Mouse (Mus musculus) MEL (cell line): ENCODE results near the gene Pip5k1b.

Source experiments
- BHLHE40 ChIP-seq: IDR thresholded peaks from 2 replicates; pipeline ENCODE4 v1.6.1; 2012; ENCODE audit warnings: low read depth, mild to moderate bottlenecking, inconsistent platforms, low read length, improper control_type of control experiment, borderline replicate concordance
- CTCF ChIP-seq, 3 experiments: IDR thresholded peaks in 2 of 3; conservative IDR thresholded peaks in 1 of 3; 2 replicates each; pipeline ENCODE4 v1.5.1; 2011 to 2012; ENCODE audit warnings: low read length in 3 of 3, low read depth in 2 of 3, mild to moderate bottlenecking in 2 of 3, improper control_type of control experiment in 1 of 3, inconsistent platforms in 1 of 3, mixed read lengths in 1 of 3, moderate library complexity in 1 of 3; ENCODE audit not compliant: control insufficient read depth in 1 of 3, insufficient read depth in 1 of 3, poor library complexity in 1 of 3, severe bottlenecking in 1 of 3
- E2F4 ChIP-seq: IDR thresholded peaks from 2 replicates; pipeline ENCODE4 v1.6.1; 2011; ENCODE audit warnings: low read depth, low read length, improper control_type of control experiment, borderline replicate concordance
- EP300 ChIP-seq, 2 experiments: IDR thresholded peaks; 2 replicates each; pipeline ENCODE4 v1.6.1; 2011; ENCODE audit warnings: improper control_type of control experiment in 2 of 2, low read length in 2 of 2, low read depth in 1 of 2, mild to moderate bottlenecking in 1 of 2
- ETS1 ChIP-seq: IDR thresholded peaks from 2 replicates; pipeline ENCODE4 v1.6.1; 2012; ENCODE audit warnings: low read depth, mild to moderate bottlenecking, inconsistent platforms, low read length, improper control_type of control experiment, moderate library complexity
- HCFC1 ChIP-seq: IDR thresholded peaks from 2 replicates; pipeline ENCODE4 v1.6.1; 2012; ENCODE audit warnings: low read depth, mild to moderate bottlenecking, inconsistent platforms, low read length, improper control_type of control experiment, moderate library complexity
- KAT2A ChIP-seq: conservative IDR thresholded peaks from 2 replicates; pipeline ENCODE4 v1.6.1; 2012; ENCODE audit warnings: low read depth, low read length, improper control_type of control experiment, inconsistent platforms
- MAFK ChIP-seq: IDR thresholded peaks from 2 replicates; pipeline ENCODE4 v1.6.1; 2011; ENCODE audit warnings: low read depth, mild to moderate bottlenecking, low read length, improper control_type of control experiment, borderline replicate concordance
- MAX ChIP-seq: IDR thresholded peaks from 2 replicates; pipeline ENCODE4 v1.6.1; 2011; ENCODE audit warnings: low read length, improper control_type of control experiment
- MAZ ChIP-seq: IDR thresholded peaks from 2 replicates; pipeline ENCODE4 v1.6.1; 2012; ENCODE audit warnings: low read depth, mild to moderate bottlenecking, inconsistent platforms, low read length, improper control_type of control experiment
- POLR2A ChIP-seq, 2 experiments: IDR thresholded peaks; 2 replicates each; pipeline ENCODE4 v1.6.1; 2011 to 2012; ENCODE audit warnings: low read length in 2 of 2, mild to moderate bottlenecking in 2 of 2, control low read depth in 1 of 2, improper control_type of control experiment in 1 of 2, low read depth in 1 of 2, moderate library complexity in 1 of 2; ENCODE audit not compliant: control insufficient read depth in 1 of 2, insufficient read depth in 1 of 2, poor library complexity in 1 of 2
- USF2 ChIP-seq, 2 experiments: IDR thresholded peaks; 2 replicates each; pipeline ENCODE4 v1.6.1; 2011 to 2012; ENCODE audit warnings: improper control_type of control experiment in 2 of 2, low read length in 2 of 2, borderline replicate concordance in 1 of 2, inconsistent platforms in 1 of 2, low read depth in 1 of 2, mild to moderate bottlenecking in 1 of 2; ENCODE audit not compliant: insufficient read depth in 1 of 2
- ZKSCAN1 ChIP-seq: IDR thresholded peaks from 2 replicates; pipeline ENCODE4 v1.6.1; 2012; ENCODE audit warnings: low read depth, mild to moderate bottlenecking, inconsistent platforms, low read length, improper control_type of control experiment, moderate library complexity
- ZMIZ1 ChIP-seq: IDR thresholded peaks from 2 replicates; pipeline ENCODE4 v1.6.1; 2012; ENCODE audit warnings: low read depth, mild to moderate bottlenecking, inconsistent platforms, low read length, improper control_type of control experiment, moderate library complexity

- no peak for TF ChIP-seq HCFC1
- no peak for TF ChIP-seq POLR2A (IDR thresholded peaks at IDR 0.05; ENCODE audit: control insufficient read depth in 1 of 2, insufficient read depth in 1 of 2, low read depth in 1 of 2, low read length in 2 of 2, poor library complexity in 1 of 2)
- TF ChIP-seq CTCF (IDR thresholded peaks at IDR 0.05 in 2 of 3, conservative IDR thresholded peaks at IDR 0.05 in 1 of 3; ENCODE audit: control insufficient read depth in 1 of 3, insufficient read depth in 1 of 3, low read depth in 2 of 3, low read length in 3 of 3, poor library complexity in 1 of 3, severe bottlenecking in 1 of 3) = no peak; a peak in 1 of 6 replicates
- no peak for TF ChIP-seq E2F4
- TF ChIP-seq KAT2A = no peak
- TF ChIP-seq USF2 (IDR thresholded peaks at IDR 0.05; ENCODE audit: borderline replicate concordance in 1 of 2, insufficient read depth in 1 of 2, low read depth in 1 of 2, low read length in 2 of 2) = no peak
- TF ChIP-seq MAFK = no peak
- TF ChIP-seq BHLHE40 = no peak
- no peak for TF ChIP-seq MAX
- no peak for TF ChIP-seq ZMIZ1
- TF ChIP-seq EP300 (IDR thresholded peaks at IDR 0.05; ENCODE audit: low read depth in 1 of 2, low read length in 2 of 2) = no peak
- TF ChIP-seq MAZ = no peak
- TF ChIP-seq ZKSCAN1 = no peak
- no peak for TF ChIP-seq ETS1
These were observed 289.4 kb downstream of the Pip5k1b start for GRCm38 (mm10) chr19:24266046-24266830.
